Mouse (Mus musculus): ENCODE results near the gene Eps8. TPM values are rescaled to one million over a fixed set of nuclear protein-coding genes. Genes with fewer than 3 reads are reported as not detected.

The Eps8 gene
- total RNA-seq, 2 experiments from 2014 or later = 33.9 to 38.0 TPM

DNA sequence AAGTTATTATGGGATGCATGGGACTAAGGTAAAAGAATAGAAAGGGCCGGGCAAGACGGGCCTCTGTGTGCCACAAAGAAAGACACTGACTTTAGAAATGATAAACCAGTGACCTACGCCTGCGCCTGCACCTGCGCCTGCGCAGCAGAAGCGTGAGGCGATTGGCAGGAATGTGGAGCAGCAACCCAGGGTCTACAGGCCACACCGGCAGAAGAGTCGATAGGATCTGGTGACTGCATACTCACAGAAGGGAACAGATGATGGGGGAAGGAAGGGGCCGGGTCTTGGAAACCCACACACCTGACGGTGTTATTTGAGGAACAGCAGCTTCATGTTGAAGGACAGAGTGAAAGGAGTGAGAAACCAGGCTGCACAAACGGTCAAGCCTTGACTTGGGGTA, 24.3 kb downstream of the Eps8 start:
- intact Hi-C loops (cut with DNase I) = no loop called here
- no peak for DNase-seq (ENCODE audit: low spot score in 2 of 2)

DNA sequence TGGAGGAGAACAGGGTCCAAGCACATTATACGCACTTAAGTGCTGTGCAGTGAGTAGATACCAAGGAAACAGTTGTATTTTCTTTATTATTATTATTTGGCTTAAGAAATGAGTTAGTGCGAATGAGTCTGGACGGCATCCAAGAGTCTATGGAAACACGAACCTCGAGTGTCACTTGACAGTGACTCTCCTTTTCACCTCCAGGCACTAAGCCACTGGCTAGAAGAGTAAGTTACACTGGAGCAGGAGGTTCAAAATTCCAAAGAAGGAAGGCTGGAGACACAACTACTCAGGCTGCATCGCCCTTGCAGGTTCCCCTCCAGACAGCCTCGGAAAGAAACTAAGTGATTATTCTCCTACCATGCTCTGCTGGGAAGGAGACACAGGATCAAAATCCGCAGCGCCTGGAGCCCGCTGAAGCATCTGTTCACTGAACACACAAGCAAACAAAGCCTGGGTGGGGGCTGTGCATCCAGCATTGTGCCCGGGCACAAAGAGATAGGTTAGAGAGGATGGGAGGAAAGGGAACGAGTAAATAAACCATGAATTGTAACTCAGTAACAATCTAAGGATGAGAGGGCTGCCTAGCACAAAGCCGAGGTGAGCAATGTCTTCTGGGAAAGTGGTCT, 25.0 kb downstream of the Eps8 start:
- no peak for DNase-seq (ENCODE audit: low spot score in 2 of 2)

DNA sequence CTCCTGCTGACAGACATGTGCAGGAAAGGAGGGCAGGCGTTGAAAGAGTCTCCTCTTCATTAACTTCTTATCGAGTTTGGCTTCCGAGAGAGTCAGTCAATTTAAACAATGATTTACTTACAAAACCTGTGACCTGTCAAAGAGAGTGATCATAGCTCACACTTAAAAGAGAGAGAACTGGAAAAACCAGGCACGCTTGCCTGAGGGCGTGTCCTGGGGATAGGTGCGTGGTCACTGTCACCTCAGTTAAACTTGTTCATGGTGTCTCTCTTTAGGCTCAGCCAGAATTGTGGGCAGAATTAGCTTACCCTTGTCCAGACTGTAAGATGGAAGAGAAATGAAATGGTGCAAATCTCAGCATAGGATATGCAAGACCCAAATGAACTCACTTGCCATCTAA, 26.0 kb downstream of the Eps8 start:
- intact Hi-C loops (cut with DNase I) = no loop called here

More for the DNA sequence above, 25.0 kb downstream of the Eps8 start:
- intact Hi-C loops (cut with DNase I) = no loop called here

DNA sequence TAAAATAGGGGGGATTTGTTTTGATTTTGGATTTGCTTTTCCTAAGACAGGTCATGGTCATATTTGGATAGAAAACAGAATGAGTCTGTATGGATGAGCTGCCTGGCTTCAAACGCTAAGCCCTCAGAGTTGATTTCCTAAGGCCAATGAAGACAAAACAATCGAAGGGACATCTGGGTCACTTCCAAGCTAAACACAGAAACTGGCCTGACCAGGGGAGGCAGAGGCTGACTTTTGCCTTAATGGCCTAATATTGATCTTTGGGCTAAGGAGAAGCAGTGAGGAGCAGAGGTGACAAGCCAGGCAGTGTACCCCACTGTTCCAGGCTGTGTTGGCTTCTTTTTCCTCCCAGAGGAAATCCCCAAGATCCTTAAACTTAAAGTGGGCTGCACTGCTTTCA, 33.7 kb downstream of the Eps8 start:
- no peak for DNase-seq (ENCODE audit: low spot score in 2 of 2)
- intact Hi-C loops (cut with DNase I) = no loop called here

More for the DNA sequence above, 26.0 kb downstream of the Eps8 start:
- DNase-seq (ENCODE audit: low spot score in 2 of 2) = no peak

DNA sequence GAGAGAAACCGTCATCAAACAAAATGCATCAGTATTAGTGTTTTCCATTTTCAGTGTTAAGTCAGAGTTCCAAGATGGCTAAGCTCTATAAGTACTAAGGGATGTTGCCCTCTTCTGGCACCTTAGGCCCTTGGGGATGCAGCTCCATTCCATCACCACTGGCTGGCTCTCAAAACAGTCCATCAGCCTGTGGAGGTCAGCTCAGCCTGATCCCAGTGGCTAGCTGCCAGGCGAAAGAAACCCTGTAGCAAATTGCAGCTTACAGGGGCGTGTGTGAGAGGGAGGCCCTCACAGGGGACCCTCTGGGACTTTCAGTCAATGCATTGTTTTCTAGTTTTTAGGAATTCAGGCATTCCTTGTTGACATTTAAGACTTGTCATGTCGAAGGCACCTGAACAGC, 40.8 kb downstream of the Eps8 start:
- intact Hi-C loops (cut with DNase I) = no loop called here
- DNase-seq (ENCODE audit: low spot score in 2 of 2) = no peak

DNA sequence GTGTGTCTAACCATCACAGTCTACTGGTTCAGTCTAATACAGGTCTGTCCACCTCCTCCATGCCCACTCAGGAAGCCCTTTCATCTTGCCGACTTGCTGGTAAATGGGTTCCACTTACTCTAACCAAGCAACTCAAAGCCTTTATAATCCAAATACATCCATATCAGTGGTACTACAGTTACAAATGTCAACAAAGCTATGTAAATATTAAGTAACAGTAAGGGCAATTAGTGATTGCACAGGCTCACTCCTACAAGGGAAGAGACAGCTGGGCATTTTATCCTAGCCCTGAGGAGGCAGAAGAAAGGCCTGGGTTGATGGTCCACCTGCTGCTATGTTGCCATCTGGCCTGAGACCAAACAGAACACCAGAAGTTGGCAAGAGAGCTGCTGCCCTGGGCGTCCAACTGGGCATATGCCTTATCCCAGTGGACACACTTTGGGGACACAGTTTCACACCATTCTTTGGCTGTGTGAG, 42.6 kb downstream of the Eps8 start:
- no peak for DNase-seq (ENCODE audit: low spot score in 2 of 2)
- intact Hi-C loops (cut with DNase I) = no loop called here

DNA sequence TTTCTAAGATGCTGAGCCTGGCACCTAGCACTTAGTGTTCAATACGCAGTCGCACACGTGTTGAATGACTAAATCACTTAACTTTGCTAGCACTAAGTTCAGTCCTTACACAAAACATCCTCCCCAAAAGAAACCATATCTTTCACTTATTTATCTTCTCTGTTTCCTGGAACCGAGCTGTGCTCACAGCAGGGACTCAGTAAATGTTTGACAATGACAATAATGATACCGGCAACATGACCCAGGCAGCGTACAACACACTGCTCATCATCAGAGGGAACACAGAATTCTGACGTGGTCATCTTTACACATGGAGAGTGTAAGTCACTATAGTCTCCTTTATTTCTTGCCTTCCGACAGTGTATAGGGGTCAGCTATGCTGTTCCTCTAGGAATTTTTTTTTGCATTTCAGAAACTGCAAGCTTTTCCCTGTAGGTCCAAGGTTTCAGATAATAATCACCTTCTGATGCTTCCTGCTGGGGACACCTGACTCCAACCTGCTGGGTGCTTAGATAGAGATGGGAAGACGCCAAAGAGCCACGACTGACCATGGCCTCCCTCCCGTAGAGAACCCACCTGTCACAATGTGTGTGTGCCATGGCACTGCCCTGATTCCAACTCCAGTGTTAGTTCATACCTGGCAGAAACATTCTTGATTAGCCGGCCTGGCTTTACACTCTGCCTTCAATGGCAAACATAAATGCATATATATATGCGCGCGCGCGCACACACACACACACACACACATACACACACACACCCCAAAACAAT, 46.3 kb downstream of the Eps8 start:
- DNase-seq (ENCODE audit: low spot score in 2 of 2) = no peak
- intact Hi-C loops (cut with DNase I) = no loop called here

DNA sequence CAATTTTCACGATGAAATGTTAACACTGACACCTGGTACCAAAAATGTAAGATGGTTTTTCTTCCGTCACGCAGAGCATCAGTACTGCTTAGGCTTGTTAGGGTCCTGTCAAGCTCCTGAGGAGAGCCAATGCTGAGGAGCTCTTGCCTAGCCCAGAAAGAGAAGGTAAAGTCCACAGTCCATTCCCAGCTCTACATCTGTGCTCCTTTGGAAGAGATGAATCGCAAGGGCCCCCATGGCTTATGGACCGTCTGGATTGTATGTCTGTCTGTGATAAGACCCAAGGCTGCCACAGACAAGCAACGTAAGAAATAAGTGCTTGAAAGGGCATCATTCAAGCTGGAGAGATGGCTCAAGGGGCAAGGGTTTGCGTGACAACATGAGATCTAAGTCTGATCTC, 48.1 kb downstream of the Eps8 start:
- intact Hi-C loops (cut with DNase I) = no loop called here
- DNase-seq (ENCODE audit: low spot score in 2 of 2) = no peak

DNA sequence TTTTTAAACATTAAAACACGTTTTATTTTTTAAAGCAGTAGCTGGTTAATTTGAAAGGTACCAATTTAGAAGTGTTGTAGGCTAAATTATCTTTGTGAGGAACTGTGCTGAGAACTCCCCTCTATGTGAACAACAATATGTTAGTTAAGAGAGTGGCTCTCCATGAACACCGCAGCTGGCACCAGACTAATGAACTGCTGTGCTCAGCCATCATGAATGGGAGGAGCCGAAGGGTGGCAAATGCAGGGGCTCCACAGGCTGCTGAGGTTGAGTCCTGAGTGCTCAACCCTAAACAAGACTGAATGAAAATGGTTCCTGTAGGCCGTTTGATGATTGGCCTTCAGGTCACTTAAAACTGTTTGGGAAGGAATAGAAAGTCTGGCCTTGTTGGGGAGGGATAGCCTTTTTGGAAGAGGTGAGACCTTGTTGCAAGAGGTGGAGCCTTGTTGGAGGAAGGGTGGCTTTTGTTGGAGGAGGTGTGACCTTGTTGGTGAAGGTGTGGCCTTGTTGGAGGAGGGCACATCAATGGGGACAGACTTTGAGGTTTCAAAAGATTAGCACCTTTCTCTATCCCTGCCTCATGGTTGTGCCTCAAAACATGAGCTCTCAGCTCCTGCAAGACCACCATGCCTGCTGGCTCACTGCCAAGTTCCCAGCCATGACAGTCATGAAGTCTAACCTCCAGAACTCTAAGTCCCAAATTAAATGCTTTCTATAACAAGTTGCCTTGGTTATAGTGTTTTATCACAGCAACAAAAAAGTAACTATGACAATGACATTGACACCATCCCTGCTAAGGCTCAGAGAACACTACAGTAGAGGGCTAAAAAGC, 50.0 kb downstream of the Eps8 start:
- no peak for DNase-seq (ENCODE audit: low spot score in 2 of 2)
- intact Hi-C loops (cut with DNase I) = no loop called here

DNA sequence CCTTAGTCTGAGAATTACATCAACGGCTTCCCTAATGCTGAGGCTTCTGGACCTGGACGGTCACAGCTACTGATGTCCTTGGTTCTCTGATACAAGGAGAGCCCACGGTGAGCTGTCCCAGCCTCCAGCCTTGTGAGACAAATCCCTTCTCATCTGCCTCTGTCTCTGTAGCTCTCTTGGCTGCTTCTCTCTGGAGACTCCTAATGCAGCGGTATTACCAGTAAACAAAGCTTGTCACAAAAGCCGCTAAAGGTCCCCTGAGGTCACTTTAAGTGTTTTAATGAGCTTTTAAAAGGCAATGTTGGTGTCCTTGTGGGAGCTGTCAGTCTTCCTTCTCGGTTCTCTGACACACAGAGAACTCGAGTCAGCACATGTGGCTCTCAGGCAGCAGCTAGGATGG, 56.4 kb downstream of the Eps8 start:
- no peak for DNase-seq (ENCODE audit: low spot score in 2 of 2)
- intact Hi-C loops (cut with DNase I) = no loop called here

DNA sequence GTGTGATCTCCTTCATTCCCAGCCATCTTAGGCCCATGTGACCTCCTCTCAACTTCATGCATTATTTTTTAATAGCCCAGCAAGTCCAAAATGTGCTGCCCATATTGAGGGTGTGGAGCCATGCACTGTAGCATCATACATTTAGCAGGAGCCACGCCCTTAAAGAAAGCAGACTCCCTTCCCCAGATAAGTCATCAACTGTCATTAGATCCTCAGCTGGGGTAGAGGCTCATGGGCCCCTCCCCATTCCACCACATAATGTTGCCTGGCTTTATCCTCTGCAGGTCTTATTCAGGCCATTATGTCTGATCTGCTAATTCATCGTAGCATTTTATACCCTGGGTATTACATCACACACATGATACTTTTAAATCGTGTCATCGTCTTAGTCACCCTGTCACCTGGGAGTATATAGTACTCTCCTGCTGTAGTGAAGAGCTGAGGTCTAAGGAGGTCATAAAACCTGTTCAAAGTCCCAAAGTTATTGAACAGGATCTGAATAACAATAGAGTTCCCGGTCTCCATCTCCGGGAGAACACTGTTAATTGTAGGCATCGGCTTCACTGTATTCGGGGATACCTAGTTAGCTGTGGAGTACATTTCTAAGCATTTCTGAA, 57.1 kb downstream of the Eps8 start:
- DNase-seq (ENCODE audit: low spot score in 2 of 2) = no peak
- intact Hi-C loops (cut with DNase I) = no loop called here

DNA sequence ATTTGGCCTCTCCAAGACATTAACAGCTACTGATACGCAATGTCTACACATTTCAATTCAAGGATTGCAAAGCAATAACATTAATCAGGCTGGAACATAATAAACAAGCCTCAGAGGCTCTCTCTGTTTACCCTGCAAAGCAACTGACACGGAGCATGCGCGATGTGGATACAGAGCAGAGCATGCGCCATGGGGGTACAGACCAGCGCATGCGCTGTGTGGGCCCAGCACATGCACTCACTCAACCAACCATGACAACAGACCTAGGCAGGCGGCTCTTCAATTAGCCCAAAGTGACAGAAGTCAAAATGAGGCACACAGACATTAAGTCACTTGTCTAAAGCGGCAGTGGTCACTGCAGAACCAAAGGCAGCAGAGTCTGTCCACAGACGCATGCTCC, 62.1 kb downstream of the Eps8 start:
- intact Hi-C loops (cut with DNase I) = no loop called here
- no peak for DNase-seq (ENCODE audit: low spot score in 2 of 2)

DNA sequence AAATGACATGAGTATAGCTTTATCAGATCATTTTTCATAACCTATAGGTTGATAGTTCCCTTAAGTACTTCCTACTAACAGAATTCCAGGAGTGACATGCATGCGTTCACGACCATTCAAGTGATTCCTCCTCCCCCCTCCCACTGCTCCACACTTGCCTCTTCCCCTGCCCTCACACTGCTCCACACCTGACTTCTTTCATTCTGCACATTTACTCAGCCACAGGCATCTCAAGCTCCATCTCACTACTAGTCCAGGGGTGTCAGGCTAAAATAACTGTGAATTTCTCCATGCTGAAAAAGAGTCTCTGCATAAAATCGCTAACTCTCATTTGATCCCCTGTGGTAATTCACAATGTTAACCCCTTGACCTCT, 65.4 kb downstream of the Eps8 start:
- intact Hi-C loops (cut with DNase I) = loop anchor here (5.0 kb wide), 1 partner anchor 73 kb away; no protein-coding TSS in a partner anchor
- no peak for DNase-seq (ENCODE audit: low spot score in 2 of 2)

DNA sequence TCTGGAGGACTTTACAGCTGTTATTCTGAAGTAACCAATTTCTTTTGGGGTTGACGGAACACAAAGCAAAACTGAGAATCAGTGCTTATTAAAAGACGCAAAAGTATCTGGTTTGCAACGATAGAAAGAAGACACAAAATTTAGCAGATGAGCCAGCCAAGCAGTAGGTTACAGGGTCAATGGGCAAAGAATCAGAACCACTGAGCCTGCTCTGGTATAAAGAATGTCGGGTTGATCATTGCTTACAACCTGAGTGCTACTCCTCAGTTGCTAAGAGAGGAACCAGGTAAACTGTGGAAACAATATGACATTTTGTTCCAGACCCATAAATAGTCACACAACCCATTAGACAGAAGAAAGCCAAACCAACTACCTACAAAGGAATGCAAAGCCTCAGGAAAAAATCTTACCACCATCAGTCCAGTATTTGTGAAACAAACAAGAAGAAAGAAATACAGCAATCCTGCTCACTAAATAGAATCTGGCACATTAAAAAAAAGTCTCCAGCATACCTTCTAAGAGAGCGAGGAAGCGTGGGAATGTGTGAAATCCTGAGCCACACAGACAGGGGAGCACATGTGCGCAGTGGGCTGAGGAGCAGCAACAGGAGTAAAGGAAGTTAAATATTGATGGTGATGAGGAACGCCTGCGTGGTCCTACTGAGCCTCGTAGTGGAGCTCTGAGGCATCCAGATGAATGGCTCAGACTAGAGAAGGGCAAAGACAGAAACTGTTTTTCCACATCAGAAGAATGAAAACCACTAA, 66.0 kb downstream of the Eps8 start:
- peak; percentile 67 to 89 for DNase-seq (ENCODE audit: low spot score in 2 of 2)
- intact Hi-C loops (cut with DNase I) = loop anchor here (5.0 kb wide), 1 partner anchor 74 kb away; no protein-coding TSS in a partner anchor

DNA sequence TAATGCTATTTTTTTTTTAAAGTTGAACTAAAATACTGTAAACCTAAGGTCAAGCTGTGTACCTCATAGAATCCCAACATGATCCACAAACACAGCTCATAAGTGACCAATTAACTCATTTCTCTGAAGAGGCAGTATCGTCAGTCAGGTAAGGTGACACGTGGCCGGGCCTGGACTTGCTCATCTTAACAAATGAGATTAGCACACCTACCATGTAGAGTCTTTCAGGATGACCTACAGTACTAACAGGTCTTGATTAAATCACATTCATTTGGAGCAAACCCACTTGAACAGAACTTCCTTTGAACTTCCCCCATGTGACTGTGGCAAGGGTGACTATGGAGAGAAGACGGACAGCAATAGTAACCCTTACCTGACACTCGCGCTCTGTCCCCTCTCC, 66.8 kb downstream of the Eps8 start:
- intact Hi-C loops (cut with DNase I) = loop anchor here (5.0 kb wide), 1 partner anchor 74 kb away; no protein-coding TSS in a partner anchor

DNA sequence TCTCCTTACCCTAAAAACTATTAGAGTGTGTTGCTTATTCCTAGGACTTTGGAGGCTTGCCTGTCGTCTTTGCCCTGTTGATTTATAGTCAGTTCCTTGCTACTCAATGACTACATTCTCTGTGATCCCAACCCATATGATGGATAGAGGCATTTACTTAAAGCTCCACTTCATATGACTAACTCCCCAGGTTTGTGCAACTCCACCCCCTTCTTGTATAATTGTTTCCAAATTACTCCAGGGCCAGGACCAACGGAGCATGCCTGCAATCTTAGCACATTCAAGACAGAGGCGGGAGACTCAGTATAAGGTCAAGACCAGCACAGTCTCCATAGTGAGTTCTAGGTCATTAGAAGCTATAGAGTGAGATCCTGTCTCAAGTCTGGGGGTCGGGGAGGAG, 69.4 kb downstream of the Eps8 start:
- intact Hi-C loops (cut with DNase I) = loop anchor here (5.0 kb wide), 1 partner anchor 77 kb away; no protein-coding TSS in a partner anchor

More for the DNA sequence above, 66.8 kb downstream of the Eps8 start:
- DNase-seq (ENCODE audit: low spot score in 2 of 2) = no peak

DNA sequence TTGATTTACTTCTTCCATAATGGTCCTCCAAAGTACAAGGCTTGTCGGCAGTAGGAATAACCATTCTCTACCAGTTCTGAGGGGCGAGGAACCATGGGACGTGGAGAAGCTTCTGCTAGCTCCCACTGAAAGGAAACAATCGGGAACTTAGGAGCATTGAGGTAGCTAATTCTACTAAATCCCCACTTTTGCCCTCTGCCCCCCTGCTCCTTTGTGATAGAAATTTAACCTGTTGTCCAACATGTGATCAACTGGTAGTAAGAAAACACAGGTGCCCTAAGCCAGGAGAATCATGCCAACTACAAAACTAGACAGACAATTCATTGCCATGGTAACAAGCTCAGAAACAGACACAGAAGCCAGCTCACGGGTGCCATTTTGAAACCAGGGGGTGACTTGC, 71.6 kb downstream of the Eps8 start:
- intact Hi-C loops (cut with DNase I) = no loop called here
- DNase-seq (ENCODE audit: low spot score in 2 of 2) = no peak

More for the DNA sequence above, 69.4 kb downstream of the Eps8 start:
- no peak for DNase-seq (ENCODE audit: low spot score in 2 of 2)

DNA sequence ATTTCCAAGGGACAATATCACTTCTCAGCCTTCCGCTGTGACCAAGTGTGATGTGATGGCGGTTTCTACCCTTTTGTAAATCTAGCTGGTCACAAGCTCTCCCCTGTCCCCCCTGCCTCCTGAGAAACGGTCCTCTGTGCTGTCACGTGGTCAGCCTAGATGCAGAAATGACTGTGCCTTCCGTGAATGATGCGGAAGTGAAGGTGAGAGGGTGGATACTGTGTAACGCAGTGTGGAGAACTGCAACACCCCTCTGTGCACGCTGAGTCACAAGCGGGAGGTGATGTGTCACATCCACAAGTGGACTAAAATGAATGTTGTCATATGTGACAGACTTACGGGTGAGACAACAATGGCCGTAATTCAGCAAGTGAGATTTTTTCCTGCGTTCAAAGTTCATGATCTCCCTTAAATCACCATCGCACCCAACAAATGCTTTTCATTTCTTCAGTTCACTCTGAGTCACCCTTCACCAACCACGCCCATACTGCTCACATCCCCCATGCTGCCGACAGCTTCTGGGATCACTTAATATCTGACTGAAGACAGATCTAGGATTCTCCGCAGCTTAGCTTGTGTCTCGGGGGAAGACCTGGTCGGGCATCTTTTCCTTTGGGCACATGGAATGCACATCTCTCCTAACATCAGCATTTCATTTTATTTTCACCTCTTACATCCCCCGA, 72.3 kb downstream of the Eps8 start:
- DNase-seq (ENCODE audit: low spot score in 2 of 2) = no peak
- intact Hi-C loops (cut with DNase I) = no loop called here

Measured in left cerebral cortex, postnatal 25 days (tissue).